Mouse (Mus musculus) heart, adult 8-10 months (tissue): ENCODE measurements at regions not wholly inside any gene's neighbourhood (a gene's known extent, or its start where the extent isn't known, plus 50 kb on each side); places are given as distances from the start of the nearest gene placed in this dataset.

Experiments used
- DNase-seq: peaks from one replicate; pipeline ENCODE4 v3.0.0; 2022; ENCODE audit warnings: low spot score

GRCm38 (mm10) chr8:77774551-77775335, 50.5 kb upstream of the Ednra start:
- no peak for DNase-seq

- no peak for DNase-seq
Measured at GRCm38 (mm10) chr8:77775526-77775925, 51.3 kb upstream of the Ednra start.

GRCm38 (mm10) chr8:77777597-77777996, 53.3 kb upstream of the Ednra start:
- DNase-seq = no peak

- DNase-seq = no peak
Measured at GRCm38 (mm10) chr8:77785676-77786255, 61.5 kb upstream of the Ednra start.

GRCm38 (mm10) chr8:77794911-77795310, 70.6 kb upstream of the Ednra start:
- no peak for DNase-seq

GRCm38 (mm10) chr8:77803147-77803903, 79.1 kb upstream of the Ednra start:
- DNase-seq = peak; percentile 44

GRCm38 (mm10) chr8:77804536-77804935, 80.3 kb upstream of the Ednra start:
- no peak for DNase-seq

- DNase-seq = no peak
Measured at GRCm38 (mm10) chr8:77804956-77805355, 80.7 kb upstream of the Ednra start.

- DNase-seq = no peak
Measured at GRCm38 (mm10) chr8:77805657-77806056, 81.4 kb upstream of the Ednra start.

GRCm38 (mm10) chr8:77814796-77815647, 90.8 kb upstream of the Ednra start:
- no peak for DNase-seq

GRCm38 (mm10) chr8:77815648-77815971, 91.3 kb upstream of the Ednra start:
- no peak for DNase-seq

- no peak for DNase-seq
Measured at GRCm38 (mm10) chr8:77816217-77816616, 92.0 kb upstream of the Ednra start.

GRCm38 (mm10) chr8:77825786-77826185, 101.5 kb upstream of the Ednra start:
- no peak for DNase-seq

- DNase-seq = peak; percentile 21
Measured at GRCm38 (mm10) chr8:77826255-77826654, 102.0 kb upstream of the Ednra start.

- DNase-seq = no peak
Measured at GRCm38 (mm10) chr8:77828079-77828478, 103.8 kb upstream of the Ednra start.

- no peak for DNase-seq
Measured at GRCm38 (mm10) chr8:77829126-77829748, 105.0 kb upstream of the Ednra start.

- DNase-seq = no peak
Measured at GRCm38 (mm10) chr8:77829764-77830163, 105.5 kb upstream of the Ednra start.

- DNase-seq = no peak
Measured at GRCm38 (mm10) chr8:77834283-77834682, 110.0 kb upstream of the Ednra start.

- no peak for DNase-seq
Measured at GRCm38 (mm10) chr8:77836902-77837489, 112.7 kb upstream of the Ednra start.

GRCm38 (mm10) chr8:77842392-77843139, 118.3 kb upstream of the Ednra start:
- no peak for DNase-seq
